Mouse (Mus musculus) left cerebral cortex, postnatal 14 days (tissue): ENCODE data around the gene Olfr671. TPM values are rescaled to one million over a fixed set of nuclear protein-coding genes. Genes with fewer than 3 reads are reported as not detected.
"Not testable (repeated sequence)": the region's sequence is repeated elsewhere in the genome, so short reads cannot be mapped to it uniquely, and the experiment has no call there.

ENCODE experiments used
- DNase-seq, 2 experiments: peaks; one replicate each; pipeline ENCODE4 v3.0.0; 2021 to 2022; ENCODE audit warnings: low spot score in 2 of 2, mixed read lengths in 1 of 2
- intact Hi-C: fragments of 180-260 bp; cut with DNase I; formaldehyde crosslinking; loops from one replicate; pipeline ENCODE4 v1.15.1; 2025
- long read RNA-seq, 2 experiments: library from polyadenylated mRNA; stranded (forward); transcript quantifications; one replicate each; pipeline ENCODE4 v2.0.0; 2021
- total RNA-seq, 2 experiments: library from RNA; stranded (reverse); gene quantifications; 2 replicates each; pipeline ENCODE4 v1.2.3; 2021

The Olfr671 gene
- not detected for total RNA-seq
- long read RNA-seq, experiment 1, result 0 reads
- long read RNA-seq, experiment 2, result 0 reads

- no peak for DNase-seq
- intact Hi-C loops, result no loop called here
These were observed at the start of gene Olfr671 for GRCm38 (mm10) chr7:104979026-104979425. Gene Olfr671, minus strand, starts transcription at chr7:104979126.

GRCm38 (mm10) chr7:105028360-105028759 is 49.4 kb upstream of the Olfr671 start, which contains the start of gene Olfr675:
Gene Olfr675, minus strand, starts transcription at chr7:105028460.
- no peak for DNase-seq
- intact Hi-C loops, result no loop called here

GRCm38 (mm10) chr7:105022530-105022929 is 43.6 kb upstream of the Olfr671 start:
- peak in 1 of 2 experiments; percentile 2 for DNase-seq
- intact Hi-C loops, result no loop called here

GRCm38 (mm10) chr7:105001929-105002328 is 23.0 kb upstream of the Olfr671 start, which contains the start of gene Olfr672:
Gene Olfr672, minus strand, starts transcription at chr7:105002029.
- intact Hi-C loops, result no loop called here
- no peak for DNase-seq

GRCm38 (mm10) chr7:104972507-104972906 is 6.4 kb downstream of the Olfr671 start:
- intact Hi-C loops, result not testable (repeated sequence)
- DNase-seq, result peak in 1 of 2 experiments; percentile 3

GRCm38 (mm10) chr7:104962520-104962919 is 16.4 kb downstream of the Olfr671 start, which contains the start of gene Olfr670:
Gene Olfr670, minus strand, starts transcription at chr7:104962620.
- no peak for DNase-seq
- intact Hi-C loops, result no loop called here

GRCm38 (mm10) chr7:104950234-104950633 is 28.7 kb downstream of the Olfr671 start:
- intact Hi-C loops, result not testable (repeated sequence)

GRCm38 (mm10) chr7:104933940-104934339 is 45.0 kb downstream of the Olfr671 start, which contains the start of gene Olfr669:
Gene Olfr669, plus strand, starts transcription at chr7:104934240.
- intact Hi-C loops, result no loop called here
- DNase-seq, result no peak

More at GRCm38 (mm10) chr7:104950234-104950633, 28.7 kb downstream of the Olfr671 start:
- not testable (repeated sequence) for DNase-seq

GRCm38 (mm10) chr7:104927957-104928356 is 51.0 kb downstream of the Olfr671 start, which contains the start of gene Olfr668:
Gene Olfr668, minus strand, starts transcription at chr7:104928057.
- DNase-seq, result no peak

More at GRCm38 (mm10) chr7:104927957-104928356, 51.0 kb downstream of the Olfr671 start, which contains the start of gene Olfr668:
- intact Hi-C loops, result no loop called here

Other genes with a start within 250 kb of the Olfr671 start
- gene Usp17le, start 201.7 kb downstream of the Olfr671 start, total RNA-seq, result not detected
- not detected for gene Usp17lb, start 136.5 kb downstream of the Olfr671 start, total RNA-seq
- not detected for gene Usp17la, start 122.1 kb downstream of the Olfr671 start, total RNA-seq
- not detected for gene Olfr665, start 101.1 kb downstream of the Olfr671 start, total RNA-seq
- gene Olfr666, start 83.2 kb downstream of the Olfr671 start, total RNA-seq, result not detected
- gene Olfr667, start 57.6 kb downstream of the Olfr671 start, total RNA-seq, result not detected
- gene Olfr668, start 51.1 kb downstream of the Olfr671 start, total RNA-seq, result not detected
- not detected for gene Olfr669, start 44.9 kb downstream of the Olfr671 start, total RNA-seq
- gene Olfr670, start 16.5 kb downstream of the Olfr671 start, total RNA-seq, result not detected
- not detected for gene Olfr672, start 22.9 kb upstream of the Olfr671 start, total RNA-seq
- not detected for gene Olfr675, start 49.3 kb upstream of the Olfr671 start, total RNA-seq
- not detected for gene Olfr676, start 53.6 kb upstream of the Olfr671 start, total RNA-seq
- not detected for gene Olfr677, start 72.2 kb upstream of the Olfr671 start, total RNA-seq
- gene Olfr678, start 85.3 kb upstream of the Olfr671 start, total RNA-seq, result not detected
- gene Olfr679, start 102.1 kb upstream of the Olfr671 start, total RNA-seq, result not detected
- not detected for gene Olfr680-ps1, start 113.7 kb upstream of the Olfr671 start, total RNA-seq
- not detected for gene Olfr681, start 137.7 kb upstream of the Olfr671 start, total RNA-seq
- gene Olfr683, start 167.9 kb upstream of the Olfr671 start, total RNA-seq, result not detected
- gene Olfr684, start 184.5 kb upstream of the Olfr671 start, total RNA-seq, result not detected
- not detected for gene Olfr685, start 206.9 kb upstream of the Olfr671 start, total RNA-seq
- gene Olfr686, start 228.4 kb upstream of the Olfr671 start, total RNA-seq, result not detected